In the genomic region with DNA sequence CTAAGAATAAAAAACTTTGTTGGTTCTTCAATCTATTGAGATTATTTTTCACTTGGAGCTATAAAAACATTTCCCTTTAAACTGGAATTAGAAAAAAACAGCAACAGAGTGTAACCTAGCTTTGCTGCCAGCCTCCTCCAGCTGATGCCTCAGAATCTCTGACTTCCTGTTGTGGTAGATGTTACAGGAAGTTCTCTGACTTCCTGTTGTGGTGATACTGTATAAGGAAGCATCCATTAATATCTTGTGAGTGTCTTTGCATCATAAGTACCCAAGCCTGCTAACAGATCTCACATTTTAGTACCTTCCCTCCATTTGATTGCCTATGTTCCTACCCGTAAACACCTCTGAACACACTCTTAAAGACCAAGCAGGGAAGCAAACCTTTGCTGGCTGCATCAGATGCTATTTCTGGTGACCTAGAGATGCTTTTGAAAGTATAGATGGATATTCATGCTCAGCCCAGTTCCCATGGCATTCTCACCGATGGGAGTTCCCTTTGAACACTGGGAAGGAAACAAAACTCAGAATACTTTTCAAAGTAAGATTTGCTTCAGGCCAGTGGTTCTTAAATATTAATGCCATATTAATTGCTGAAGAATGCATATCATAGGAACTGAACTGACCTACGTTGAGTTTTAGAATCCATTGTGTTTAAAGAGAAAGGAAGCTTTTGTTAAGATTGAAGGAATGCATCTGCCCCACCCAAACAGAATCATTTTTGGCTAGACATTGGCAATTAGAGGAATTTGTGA, we compare ENCODE assay signal across 17 mouse cellular contexts.
DNase-seq lines count a peak whose midpoint lies in the region; ATAC-seq lines count a peak whose summit lies in the region.
"Had no signal": no experiment of that assay in that cellular context is flagged by ENCODE, and none has a peak within 500 bp of the region (broad histone marks: within the 10 kb centered on the region; RNA-seq: fewer than 3 reads in every experiment).

No protein-coding gene starts in this region.

- peak overlapping the region; percentile 16; the same call in 1 of the 2 replicates for H3K27ac ChIP-seq in hindbrain, embryonic 10.5 days
- H3K27ac ChIP-seq in hindbrain, embryonic 11.5 days (ENCODE audit: low read depth, low read length): no peak overlapping the region
- peak overlapping the region; percentile 7 for H3K27ac ChIP-seq in midbrain, embryonic 16.5 days (ENCODE audit: low read length)
- no peak overlapping the region for H3K27ac ChIP-seq in kidney, embryonic 14.5 days (ENCODE audit: low read depth, low read length)
- H3K27ac ChIP-seq: heart, embryonic 15.5 days; liver, embryonic 14.5 days; macrophage had no signal

- H3K27me3 ChIP-seq in hindbrain, embryonic 10.5 days (ENCODE audit: insufficient read depth, poor library complexity, severe bottlenecking): no peaks in the 10 kb centered on the region
- no peaks in the 10 kb centered on the region for H3K27me3 ChIP-seq in hindbrain, embryonic 11.5 days (ENCODE audit: control insufficient read depth, insufficient read depth, low read length)
- H3K27me3 ChIP-seq in midbrain, embryonic 16.5 days (ENCODE audit: control insufficient read depth, insufficient read depth, low read depth, low read length): no peaks in the 10 kb centered on the region
- H3K27me3 ChIP-seq in kidney, embryonic 14.5 days (ENCODE audit: control insufficient read depth, insufficient read depth, low read length): no peaks in the 10 kb centered on the region
- H3K27me3 ChIP-seq: CH12.LX; heart, embryonic 15.5 days had no signal

- H3K4me3 ChIP-seq in hindbrain, embryonic 10.5 days: no peak overlapping the region
- no peak overlapping the region for H3K4me3 ChIP-seq in hindbrain, embryonic 11.5 days (ENCODE audit: low read depth, low read length)
- H3K4me3 ChIP-seq in midbrain, embryonic 16.5 days (ENCODE audit: low read depth, low read length): no peak overlapping the region
- no peak overlapping the region for H3K4me3 ChIP-seq in kidney, embryonic 14.5 days (ENCODE audit: low read length)
- H3K4me3 ChIP-seq: heart, embryonic 15.5 days; myocyte had no signal

- H3K9ac ChIP-seq in hindbrain, embryonic 11.5 days (ENCODE audit: low read depth, low read length): no peak overlapping the region
- no peak overlapping the region for H3K9ac ChIP-seq in midbrain, embryonic 16.5 days (ENCODE audit: low read depth, low read length)
- H3K9ac ChIP-seq in kidney, embryonic 14.5 days (ENCODE audit: low read depth, low read length): no peak overlapping the region
- H3K9ac ChIP-seq: heart, embryonic 15.5 days; liver, embryonic 14.5 days had no signal

- peaks cover 13% of the 10 kb centered on the region for H3K4me1 ChIP-seq in hindbrain, embryonic 10.5 days (replicated peaks)
- no peaks in the 10 kb centered on the region for H3K4me1 ChIP-seq in hindbrain, embryonic 11.5 days (replicated peaks; ENCODE audit: control insufficient read depth, insufficient read depth, low read length)
- H3K4me1 ChIP-seq in midbrain, embryonic 16.5 days (ENCODE audit: control insufficient read depth, insufficient read depth, low read length): peaks cover 14% of the 10 kb centered on the region
- H3K4me1 ChIP-seq in kidney, embryonic 14.5 days (ENCODE audit: control insufficient read depth, insufficient read depth, low read length): 0 out of 2 replicates have a peak, but pooled peaks cover 4% of the 10 kb centered on the region
- H3K4me1 ChIP-seq: heart, embryonic 15.5 days had no signal

- DNase-seq in hindbrain, embryonic 10.5 days (ENCODE audit: low spot score): no peak
- DNase-seq in hindbrain, embryonic 11.5 days (ENCODE audit: low spot score): no peak
- peak; percentile 27 to 42 for DNase-seq in spleen, postnatal 36 days (ENCODE audit: low spot score in 2 of 2)
- DNase-seq in spleen, adult 18-20 months: no peak
- no peak for DNase-seq in frontal cortex, postnatal 25 days (ENCODE audit: low spot score in 2 of 2)
- DNase-seq: cerebellum, adult 2 months; kidney, postnatal 25 days; layer of hippocampus, postnatal 36 days; right cerebral cortex, postnatal 25 days had no signal

- ATAC-seq in hindbrain, embryonic 11.5 days (ENCODE audit: low FRiP score): no peak
- peak; percentile 63 for ATAC-seq in activated CD4-positive, CD25-positive, alpha-beta regulatory T cell, adult 4 months
- ATAC-seq in midbrain, embryonic 16.5 days: no peak
- no peak for ATAC-seq in kidney, embryonic 14.5 days (ENCODE audit: low FRiP score, low TSS enrichment)

- no peaks in the 10 kb centered on the region for H3K36me3 ChIP-seq in hindbrain, embryonic 10.5 days
- H3K36me3 ChIP-seq in hindbrain, embryonic 11.5 days (ENCODE audit: control insufficient read depth, insufficient read depth, low read length): no peaks in the 10 kb centered on the region
- H3K36me3 ChIP-seq in midbrain, embryonic 16.5 days (ENCODE audit: control insufficient read depth, insufficient read depth, low read length): no peaks in the 10 kb centered on the region
- no peaks in the 10 kb centered on the region for H3K36me3 ChIP-seq in kidney, embryonic 14.5 days (ENCODE audit: control insufficient read depth, insufficient read depth, low read length)
- H3K36me3 ChIP-seq: heart, embryonic 15.5 days had no signal

- H3K4me2 ChIP-seq in hindbrain, embryonic 11.5 days (replicated peaks; ENCODE audit: low read depth, low read length): no peak overlapping the region
- H3K4me2 ChIP-seq in midbrain, embryonic 16.5 days (ENCODE audit: low read length): no peak overlapping the region
- H3K4me2 ChIP-seq in kidney, embryonic 14.5 days (replicated peaks; ENCODE audit: low read depth, low read length): no peak overlapping the region
- H3K4me2 ChIP-seq: heart, embryonic 15.5 days had no signal

- 66% methylated on average over 3 of the region's 3 CpGs for WGBS in hindbrain, embryonic 10.5 days
- 75% methylated on average over 3 of the region's 3 CpGs for WGBS in hindbrain, embryonic 11.5 days
- WGBS in midbrain, embryonic 16.5 days: 60% methylated on average over 3 of the region's 3 CpGs
- 83% methylated on average over 3 of the region's 3 CpGs for WGBS in kidney, embryonic 14.5 days

- no peaks in the 10 kb centered on the region for H3K9me3 ChIP-seq in hindbrain, embryonic 10.5 days
- H3K9me3 ChIP-seq in hindbrain, embryonic 11.5 days (ENCODE audit: control insufficient read depth, low read length): no peaks in the 10 kb centered on the region
- H3K9me3 ChIP-seq in midbrain, embryonic 16.5 days (replicated peaks; ENCODE audit: control insufficient read depth, low read length, poor library complexity, severe bottlenecking): no peaks in the 10 kb centered on the region
- no peaks in the 10 kb centered on the region for H3K9me3 ChIP-seq in kidney, embryonic 14.5 days (ENCODE audit: control insufficient read depth, low read length)
- H3K9me3 ChIP-seq: heart, embryonic 15.5 days had no signal

Comparison
In these comparisons a context has a peak if more than half of its experiments do, and no peak if none do; other contexts are left out.
1. DNase-seq: peak in spleen, postnatal 36 days (2 of 2); none in hindbrain, embryonic 10.5 days (single experiment), hindbrain, embryonic 11.5 days (single experiment), spleen, adult 18-20 months (0 of 2) and frontal cortex, postnatal 25 days (0 of 2).
2. H3K27ac ChIP-seq: peak in hindbrain, embryonic 10.5 days (single experiment) and midbrain, embryonic 16.5 days (single experiment); none in hindbrain, embryonic 11.5 days (single experiment) and kidney, embryonic 14.5 days (single experiment).